Mouse (Mus musculus) hindbrain, embryonic 10.5 days (tissue): ENCODE data around the gene Rreb1. TPM values are rescaled to one million over a fixed set of nuclear protein-coding genes. Genes with fewer than 3 reads are reported as not detected.

ENCODE experiments used
- DNase-seq: peaks from one replicate; pipeline ENCODE4 v3.0.0-alpha.2; 2017; ENCODE audit warnings: low spot score
- H3K27ac ChIP-seq: fragments of 300-500 bp; sonication (generic); 2 replicates; pipeline ENCODE4 v1.5.1; 2016; ENCODE audit warnings: mild to moderate bottlenecking, moderate library complexity
- H3K27me3 ChIP-seq: fragments of 300-500 bp; sonication (generic); 2 replicates; pipeline ENCODE4 v1.6.1; 2016; ENCODE audit warnings: mild to moderate bottlenecking; ENCODE audit not compliant: poor library complexity, insufficient read depth, severe bottlenecking
- H3K36me3 ChIP-seq: fragments of 300-500 bp; sonication (generic); 2 replicates; pipeline ENCODE4 v1.6.1; 2016; ENCODE audit warnings: mild to moderate bottlenecking, moderate library complexity
- H3K4me1 ChIP-seq: fragments of 300-500 bp; sonication (generic); replicated peaks from 2 replicates; pipeline ENCODE4 v1.6.1; 2016; ENCODE audit warnings: mild to moderate bottlenecking
- H3K4me3 ChIP-seq: fragments of 300-500 bp; sonication (generic); 2 replicates; pipeline ENCODE4 v1.5.1; 2016; ENCODE audit warnings: mild to moderate bottlenecking, moderate library complexity
- H3K9me3 ChIP-seq: fragments of 300-500 bp; sonication (generic); 2 replicates; pipeline ENCODE4 v1.6.1; 2016; ENCODE audit warnings: mild to moderate bottlenecking, moderate library complexity
- WGBS: fragments of 180-500 bp; shearing (Covaris S2); methylation state at CpG from one replicate; pipeline ENCODE4 v1.1.7; 2016; 5-methylcytosine and 5-hydroxymethylcytosine counted together
- polyA plus RNA-seq: library from polyadenylated mRNA; unstranded; fragments of >200 nt; fragmentation: Nextera tagmentation; extraction: Ambion mirVana; gene quantifications from 2 replicates; pipeline ENCODE4 v1.2.1, GENCODE M21; 2016

Gene Rreb1
- polyA plus RNA-seq, 1 experiment from 2014 or later = 7.7 TPM

DNA sequence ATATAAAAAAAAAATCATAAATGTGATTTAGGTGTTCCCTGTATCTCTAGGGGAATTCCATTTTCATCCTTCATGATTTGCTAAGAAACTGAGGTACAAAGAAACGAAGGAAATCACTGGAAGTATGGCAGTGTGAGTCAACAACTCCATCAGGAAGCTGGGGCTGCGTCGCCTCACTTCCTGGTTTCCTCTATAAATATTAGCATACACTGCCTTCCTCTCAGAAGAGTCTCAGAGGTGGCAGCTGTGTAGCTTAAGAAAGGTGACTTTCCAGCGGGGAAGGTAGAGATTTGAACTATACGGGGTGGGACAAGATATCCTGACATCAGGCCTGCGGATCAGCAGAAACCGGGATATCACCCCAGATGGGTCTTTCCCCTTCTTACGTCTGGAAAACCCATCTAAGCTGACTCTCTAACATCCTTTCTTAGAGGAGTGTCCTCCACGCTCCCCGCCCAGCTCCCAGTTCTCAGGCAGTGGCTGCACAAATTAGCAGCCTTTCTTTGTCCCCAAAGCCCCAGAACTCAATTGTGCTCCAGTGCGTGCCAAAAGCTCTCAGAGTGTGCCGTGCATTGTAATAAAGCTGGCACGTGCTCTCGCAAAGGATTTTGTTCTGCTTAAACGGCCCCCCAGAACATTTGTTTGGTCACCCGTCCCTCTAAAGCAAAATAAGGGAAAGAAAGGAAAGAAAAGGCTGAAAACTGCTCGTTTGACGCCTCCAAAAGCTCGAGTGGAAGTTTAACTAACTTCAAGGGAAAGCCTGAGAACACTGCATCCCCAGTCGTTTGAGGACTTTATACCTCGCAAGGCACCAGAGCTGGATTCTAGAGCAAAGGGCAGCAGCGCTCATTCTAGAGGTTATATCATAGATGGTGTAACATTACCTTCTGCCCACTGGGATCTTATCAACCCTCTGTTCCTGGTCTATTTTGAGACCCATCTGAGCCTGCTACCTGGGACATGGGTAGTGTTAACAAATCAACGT lies 17.0 kb upstream of the Rreb1 start:
- 32% methylated on average over 23 of the region's 23 CpGs for WGBS
- peaks cover 36% of the 10 kb centered on the region for H3K27me3 ChIP-seq
- peak overlapping the region; percentile 24 for H3K4me3 ChIP-seq
- DNase-seq = peak; percentile 60
- H3K36me3 ChIP-seq = no peaks in the 10 kb centered on the region
- peak overlapping the region; percentile 80 for H3K27ac ChIP-seq
- H3K4me1 ChIP-seq = peaks cover 20% of the 10 kb centered on the region
- H3K9me3 ChIP-seq = no peaks in the 10 kb centered on the region

DNA sequence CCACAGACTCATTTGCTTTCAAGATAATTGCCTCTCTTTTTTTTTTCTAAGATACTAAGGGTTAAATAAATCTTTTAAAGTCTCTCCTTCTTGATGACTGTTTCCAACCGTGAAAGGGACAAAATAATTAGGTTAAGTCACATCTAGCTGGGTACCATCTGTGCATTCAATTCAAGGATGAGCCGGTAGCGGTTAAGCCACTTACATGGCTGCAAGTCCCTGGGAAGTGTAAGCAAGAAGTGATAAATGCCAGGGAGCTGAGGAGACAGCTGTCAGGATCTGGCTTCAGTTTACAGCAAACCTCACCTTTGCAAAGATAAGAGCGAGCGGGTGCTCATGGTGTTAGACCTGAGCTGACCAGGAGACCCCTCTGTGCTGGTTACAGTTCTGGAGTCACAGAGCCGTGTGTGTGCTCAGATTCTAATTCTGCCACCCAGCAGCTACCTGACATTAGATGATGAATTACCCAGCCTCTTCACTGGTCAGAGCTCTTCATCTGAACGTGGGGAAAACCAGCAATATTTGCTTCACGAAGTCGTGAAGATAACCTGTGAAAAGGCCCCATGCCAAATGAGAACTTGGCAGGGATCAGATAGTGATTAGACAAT lies 14.3 kb upstream of the Rreb1 start:
- DNase-seq = no peak
- no peaks in the 10 kb centered on the region for H3K9me3 ChIP-seq
- H3K27ac ChIP-seq = no peak overlapping the region
- H3K4me1 ChIP-seq = peaks cover 20% of the 10 kb centered on the region
- H3K4me3 ChIP-seq = no peak overlapping the region
- H3K27me3 ChIP-seq = peaks cover 29% of the 10 kb centered on the region
- 77% methylated on average over 9 of the region's 9 CpGs for WGBS
- H3K36me3 ChIP-seq = no peaks in the 10 kb centered on the region

DNA sequence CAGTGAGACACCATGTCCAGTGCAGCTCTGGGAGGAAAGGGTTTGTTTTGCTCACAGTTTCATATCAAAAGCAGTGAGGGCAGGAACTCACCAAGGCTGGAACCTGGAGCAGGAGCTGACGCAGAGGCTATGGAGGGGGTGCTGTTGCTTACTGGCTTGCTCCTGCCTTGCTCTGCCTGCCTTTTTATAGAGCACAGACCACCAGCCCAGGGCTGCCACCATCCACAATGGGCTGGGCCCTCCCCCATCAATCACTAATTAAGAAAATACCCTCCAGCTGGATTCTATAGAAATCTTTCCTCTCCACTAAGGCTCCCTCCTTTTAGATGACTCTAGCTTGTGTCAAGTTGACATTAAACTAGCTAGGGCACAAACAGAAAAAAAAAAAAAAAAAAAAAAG lies 8.4 kb upstream of the Rreb1 start:
- DNase-seq = peak; percentile 23
- Histone ChIP-seq H3K4me3 (no peak overlapping the region), H3K9me3 (no peaks in the 10 kb centered on the region), H3K27ac (no peak overlapping the region), H3K36me3 (no peaks in the 10 kb centered on the region), H3K27me3 (no peaks in the 10 kb centered on the region), H3K4me1 (peaks cover 8% of the 10 kb centered on the region)
- 18% methylated on average over 1 of the region's 1 CpGs for WGBS

- Histone ChIP-seq H3K9me3 (no peaks in the 10 kb centered on the region), H3K27ac (no peak overlapping the region), H3K36me3 (no peaks in the 10 kb centered on the region), H3K4me1 (peaks cover 19% of the 10 kb centered on the region), H3K4me3 (no peak overlapping the region), H3K27me3 (peaks cover 25% of the 10 kb centered on the region)
- no peak for DNase-seq
Observed at GRCm38 (mm10) chr13:37773476-37773875, 4.7 kb upstream of the Rreb1 start.

DNA sequence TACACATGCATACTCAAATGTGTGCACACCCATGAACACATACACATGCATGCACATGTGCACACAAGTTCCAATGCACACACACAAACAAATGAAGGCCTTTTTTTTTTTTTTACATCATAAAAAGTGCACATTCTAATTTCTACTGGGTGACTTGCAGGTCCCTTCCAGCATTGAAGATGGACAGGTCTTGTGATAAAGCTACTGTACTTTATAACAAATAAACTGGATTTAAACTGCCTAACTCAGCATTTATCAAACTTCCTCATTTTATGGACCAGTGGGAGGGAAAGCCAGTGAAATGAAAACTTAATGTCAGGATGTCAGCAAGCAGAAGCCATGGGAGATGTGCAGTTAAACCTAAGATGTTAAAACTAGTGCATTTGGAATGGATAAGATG lies 1.5 kb upstream of the Rreb1 start:
- Histone ChIP-seq H3K4me3 (no peak overlapping the region), H3K27me3 (peaks cover 51% of the 10 kb centered on the region), H3K36me3 (no peaks in the 10 kb centered on the region), H3K4me1 (peaks cover 24% of the 10 kb centered on the region), H3K27ac (no peak overlapping the region), H3K9me3 (no peaks in the 10 kb centered on the region)
- no peak for DNase-seq

DNA sequence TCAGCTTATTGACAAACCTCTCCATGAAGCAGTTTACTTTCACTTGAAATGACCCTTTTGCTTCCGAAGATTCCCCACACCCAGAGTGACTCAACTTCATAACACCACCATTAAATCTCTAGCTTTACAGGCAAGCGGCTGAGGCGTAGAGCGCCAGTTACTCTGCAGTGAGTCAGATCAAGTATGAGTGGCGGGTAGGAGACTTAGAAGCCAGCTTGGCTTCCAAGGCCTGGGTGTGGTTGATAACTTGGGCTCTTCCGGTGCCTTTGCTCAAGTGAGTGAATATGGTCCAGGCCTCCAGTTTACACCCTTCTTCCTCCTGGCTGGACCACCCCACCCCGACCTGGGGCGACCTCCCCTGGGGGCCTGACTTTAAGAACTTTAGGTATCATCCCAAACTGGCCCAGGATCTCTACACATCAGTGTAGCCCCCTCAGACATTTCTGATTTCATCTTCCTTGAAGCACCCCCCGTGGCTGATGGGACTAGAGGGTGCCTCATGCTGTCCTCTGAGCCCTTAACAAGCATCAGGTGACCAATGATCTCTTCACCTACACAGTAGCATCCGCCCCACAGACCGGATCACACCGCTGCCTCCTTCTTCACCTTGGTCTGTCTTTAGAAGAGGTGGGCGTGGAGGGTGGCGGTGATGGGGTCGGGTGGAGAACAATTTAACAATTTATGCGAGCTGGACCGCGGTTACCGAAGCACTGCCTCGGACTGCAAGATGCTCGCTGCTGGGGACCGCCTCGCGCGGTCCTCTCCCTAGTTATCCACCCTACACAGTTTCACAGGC lies 651 bp upstream of the Rreb1 start:
- Histone ChIP-seq H3K27me3 (peaks cover 51% of the 10 kb centered on the region), H3K27ac (peak overlapping the region; percentile 84; the same call in 1 of the 2 replicates), H3K9me3 (no peaks in the 10 kb centered on the region), H3K4me1 (peaks cover 24% of the 10 kb centered on the region), H3K36me3 (no peaks in the 10 kb centered on the region), H3K4me3 (peak overlapping the region; percentile 75)
- no peak for DNase-seq
- WGBS = 16% methylated on average over 25 of the region's 25 CpGs

GRCm38 (mm10) chr13:37778594-37779231 lies 513 bp downstream of the Rreb1 start:
- Histone ChIP-seq H3K27me3 (peaks cover 51% of the 10 kb centered on the region), H3K4me1 (peaks cover 24% of the 10 kb centered on the region)

DNA sequence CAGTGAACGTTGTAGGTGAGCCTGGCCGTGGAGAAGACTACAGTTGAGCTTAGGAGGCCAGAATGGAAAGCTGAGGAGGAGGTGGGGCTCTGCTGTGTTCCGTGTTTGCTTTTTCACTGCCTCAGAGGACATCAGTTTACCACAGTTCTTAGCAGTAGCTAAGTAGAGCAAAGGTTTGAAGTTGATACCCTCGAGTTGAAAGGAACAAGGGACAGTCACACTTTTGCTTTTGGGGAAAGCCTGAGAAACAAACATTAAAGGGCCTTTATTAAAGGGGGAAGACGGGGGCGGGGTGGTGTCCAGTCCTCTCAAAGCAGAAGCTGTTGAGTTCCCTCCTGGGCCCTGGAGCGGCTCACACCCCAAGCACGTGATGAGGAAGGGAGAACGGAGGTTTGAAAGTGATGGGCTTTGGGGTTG lies 1.1 kb downstream of the Rreb1 start:
- no peak for DNase-seq
- H3K9me3 ChIP-seq = no peaks in the 10 kb centered on the region
- 3% methylated on average over 9 of the region's 9 CpGs for WGBS
- H3K27me3 ChIP-seq = peaks cover 51% of the 10 kb centered on the region
- no peaks in the 10 kb centered on the region for H3K36me3 ChIP-seq
- H3K4me3 ChIP-seq = peak overlapping the region; percentile 75
- H3K4me1 ChIP-seq = peaks cover 24% of the 10 kb centered on the region
- H3K27ac ChIP-seq = no peak overlapping the region; the same call in 1 of the 2 replicates

More at GRCm38 (mm10) chr13:37778594-37779231, 513 bp downstream of the Rreb1 start:
- H3K27ac ChIP-seq = peak overlapping the region; percentile 84
- under 1% methylated on average over 33 of the region's 33 CpGs for WGBS
- no peaks in the 10 kb centered on the region for H3K36me3 ChIP-seq
- H3K9me3 ChIP-seq = no peaks in the 10 kb centered on the region
- DNase-seq = peak; percentile 47
- H3K4me3 ChIP-seq = peak overlapping the region; percentile 75

DNA sequence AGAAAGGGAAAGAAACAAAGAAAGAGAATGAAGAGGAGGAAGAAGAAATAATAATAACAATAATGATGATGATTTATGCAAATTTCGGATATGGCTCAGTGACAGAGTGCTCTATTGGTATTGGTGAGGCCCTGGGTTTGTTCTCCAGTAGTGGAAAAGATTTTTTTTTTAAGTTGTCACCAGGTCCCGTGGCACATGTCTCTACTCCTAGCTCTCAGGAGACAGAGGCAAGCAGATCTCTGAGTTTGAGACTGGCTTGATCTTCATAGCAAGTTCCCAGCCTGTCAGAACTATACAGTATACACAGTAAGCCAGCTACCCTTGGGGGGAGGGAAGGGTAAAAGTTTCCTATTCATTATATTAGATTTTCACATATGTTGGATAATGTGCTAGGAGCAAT lies 3.4 kb downstream of the Rreb1 start:
- Histone ChIP-seq H3K4me1 (peaks cover 24% of the 10 kb centered on the region), H3K9me3 (no peaks in the 10 kb centered on the region), H3K4me3 (no peak overlapping the region), H3K27me3 (peaks cover 45% of the 10 kb centered on the region), H3K36me3 (no peaks in the 10 kb centered on the region), H3K27ac (no peak overlapping the region)
- DNase-seq = no peak
- 79% methylated on average over 2 of the region's 2 CpGs for WGBS

GRCm38 (mm10) chr13:37782144-37782543 lies 3.9 kb downstream of the Rreb1 start:
- H3K36me3 ChIP-seq = no peaks in the 10 kb centered on the region
- H3K27ac ChIP-seq = no peak overlapping the region
- peaks cover 39% of the 10 kb centered on the region for H3K27me3 ChIP-seq
- 88% methylated on average over 6 of the region's 6 CpGs for WGBS
- DNase-seq = no peak
- H3K4me3 ChIP-seq = no peak overlapping the region
- H3K4me1 ChIP-seq = peaks cover 24% of the 10 kb centered on the region
- no peaks in the 10 kb centered on the region for H3K9me3 ChIP-seq

DNA sequence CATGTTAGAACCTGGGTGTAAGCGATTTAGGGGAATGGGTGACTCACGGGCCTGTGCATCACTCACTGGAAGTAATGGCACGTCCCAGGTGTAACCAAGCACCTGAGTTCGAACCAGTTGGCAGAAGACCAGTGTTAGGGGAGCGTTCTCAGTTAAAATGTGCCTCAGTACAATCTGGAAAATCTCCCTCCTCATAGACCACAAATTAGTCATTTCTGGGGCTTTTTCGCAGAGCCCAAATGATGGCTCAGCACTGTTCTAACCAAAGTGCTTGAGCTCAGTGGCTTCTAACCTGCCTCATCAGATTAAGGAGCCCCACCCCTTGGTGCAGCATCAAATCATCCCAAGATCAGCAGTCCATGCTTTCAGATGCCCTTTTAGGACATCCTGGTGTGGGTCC lies 5.5 kb downstream of the Rreb1 start:
- WGBS = 92% methylated on average over 6 of the region's 6 CpGs
- Histone ChIP-seq H3K27ac (no peak overlapping the region), H3K27me3 (peaks cover 24% of the 10 kb centered on the region), H3K36me3 (no peaks in the 10 kb centered on the region), H3K4me1 (peaks cover 11% of the 10 kb centered on the region), H3K4me3 (no peak overlapping the region), H3K9me3 (no peaks in the 10 kb centered on the region)
- DNase-seq = no peak

DNA sequence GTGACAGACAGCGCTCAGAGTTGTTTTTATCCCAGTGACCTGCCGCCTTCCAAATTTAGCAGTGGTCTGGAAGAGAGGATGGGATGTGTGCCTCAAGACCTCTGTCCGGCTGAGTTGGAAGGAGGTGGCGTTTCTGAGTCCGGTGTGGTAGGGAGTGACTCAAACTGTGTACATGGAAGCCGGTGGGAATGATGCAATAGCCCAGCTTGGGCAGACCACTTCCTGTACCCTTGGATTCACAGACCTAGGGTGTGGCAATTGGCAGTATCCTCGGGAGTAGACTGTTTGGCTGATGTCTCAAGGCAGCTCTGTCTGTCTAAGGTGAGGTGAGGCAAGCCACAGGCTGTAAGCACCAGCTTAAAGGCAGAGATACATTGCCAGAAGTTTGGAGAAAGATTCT lies 6.0 kb downstream of the Rreb1 start:
- Histone ChIP-seq H3K27ac (no peak overlapping the region), H3K9me3 (no peaks in the 10 kb centered on the region), H3K4me1 (peaks cover 5% of the 10 kb centered on the region), H3K36me3 (no peaks in the 10 kb centered on the region), H3K27me3 (peaks cover 18% of the 10 kb centered on the region), H3K4me3 (no peak overlapping the region)
- 86% methylated on average over 7 of the region's 7 CpGs for WGBS
- DNase-seq = no peak
